16 mouse cellular contexts compared by ENCODE assay signal in the genomic region with DNA sequence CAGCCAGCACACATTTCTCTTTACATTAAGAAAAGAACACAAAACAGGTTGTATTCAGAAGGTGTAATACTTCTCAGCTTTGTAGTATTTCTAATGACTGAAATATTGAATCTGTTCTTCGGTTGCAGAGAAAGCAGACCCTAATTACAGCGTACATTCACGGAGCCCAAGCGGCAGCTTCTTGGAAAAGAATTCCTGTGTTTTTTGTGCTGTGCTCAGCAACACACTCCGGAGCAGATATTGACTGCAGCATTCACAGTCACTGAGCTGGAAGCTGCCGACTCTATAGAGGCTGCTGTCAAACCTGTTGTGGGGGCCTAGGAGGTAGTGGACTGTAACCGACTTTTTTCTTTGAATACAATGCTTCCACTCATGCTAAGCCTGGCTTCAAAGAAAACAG.
DNase-seq lines count a peak whose midpoint lies in the region; ATAC-seq lines count a peak whose summit lies in the region.
"Had no signal": no experiment of that assay in that cellular context is flagged by ENCODE, and none has a peak within 500 bp of the region (broad histone marks: within the 10 kb centered on the region; RNA-seq: fewer than 3 reads in every experiment).

No protein-coding gene starts in this region.

- H3K4me3 ChIP-seq in forebrain, embryonic 10.5 days, result peak overlapping the region; percentile 37; the same call in 1 of the 2 replicates
- H3K4me3 ChIP-seq in hindbrain, embryonic 13.5 days, result no peak overlapping the region
- H3K4me3 ChIP-seq in midbrain, embryonic 16.5 days (ENCODE audit: low read depth, low read length), result no peak overlapping the region; the same call in 1 of the 2 replicates
- no peak overlapping the region for H3K4me3 ChIP-seq in heart, embryonic 12.5 days
- H3K4me3 ChIP-seq: layer of hippocampus, adult 2 months had no signal

- H3K4me2 ChIP-seq in hindbrain, embryonic 13.5 days, result peak overlapping the region; percentile 37
- peak overlapping the region; percentile 42 for H3K4me2 ChIP-seq in midbrain, embryonic 16.5 days (ENCODE audit: low read length)
- H3K4me2 ChIP-seq in heart, embryonic 12.5 days, result no peak overlapping the region

- ATAC-seq in hindbrain, embryonic 13.5 days (ENCODE audit: low FRiP score), result peak; percentile 59
- ATAC-seq in midbrain, embryonic 16.5 days, result peak; percentile 50; the same call in 1 of the 2 replicates
- no peak for ATAC-seq in megakaryocyte-erythroid progenitor cell, adult 5-6 weeks (replicated peaks; ENCODE audit: low FRiP score, low TSS enrichment, poor library complexity, severe bottlenecking)
- no peak for ATAC-seq in heart, embryonic 12.5 days (ENCODE audit: insufficient number of reproducible peaks, low FRiP score)

- 15% methylated on average over 7 of the region's 7 CpGs for WGBS in forebrain, embryonic 10.5 days
- WGBS in hindbrain, embryonic 13.5 days, result 11% methylated on average over 7 of the region's 7 CpGs
- WGBS in midbrain, embryonic 16.5 days, result 7% methylated on average over 7 of the region's 7 CpGs
- WGBS in heart, embryonic 12.5 days, result 77% methylated on average over 7 of the region's 7 CpGs

- H3K27ac ChIP-seq in forebrain, embryonic 10.5 days, result peak overlapping the region; percentile 82
- no peak overlapping the region for H3K27ac ChIP-seq in hindbrain, embryonic 13.5 days
- H3K27ac ChIP-seq in midbrain, embryonic 16.5 days (ENCODE audit: low read length), result no peak overlapping the region
- no peak overlapping the region for H3K27ac ChIP-seq in heart, embryonic 12.5 days (ENCODE audit: poor library complexity, severe bottlenecking)
- H3K27ac ChIP-seq: layer of hippocampus, adult 2 months; liver, embryonic 14.5 days had no signal

- peaks cover 7% of the 10 kb centered on the region; the same call in 1 of the 2 replicates for H3K36me3 ChIP-seq in forebrain, embryonic 10.5 days (replicated peaks)
- no peaks in the 10 kb centered on the region for H3K36me3 ChIP-seq in hindbrain, embryonic 13.5 days
- H3K36me3 ChIP-seq in midbrain, embryonic 16.5 days (ENCODE audit: control insufficient read depth, insufficient read depth, low read length), result no peaks in the 10 kb centered on the region
- H3K36me3 ChIP-seq in heart, embryonic 12.5 days, result no peaks in the 10 kb centered on the region

- H3K9ac ChIP-seq in hindbrain, embryonic 13.5 days, result no peak overlapping the region
- H3K9ac ChIP-seq in midbrain, embryonic 16.5 days (ENCODE audit: low read depth, low read length), result no peak overlapping the region
- H3K9ac ChIP-seq in heart, embryonic 12.5 days, result no peak overlapping the region
- H3K9ac ChIP-seq: liver, embryonic 14.5 days had no signal

- H3K4me1 ChIP-seq in forebrain, embryonic 10.5 days, result peaks cover 98% of the 10 kb centered on the region
- peaks cover 49% of the 10 kb centered on the region for H3K4me1 ChIP-seq in hindbrain, embryonic 13.5 days (replicated peaks)
- H3K4me1 ChIP-seq in midbrain, embryonic 16.5 days (ENCODE audit: control insufficient read depth, insufficient read depth, low read length), result peaks cover 13% of the 10 kb centered on the region
- H3K4me1 ChIP-seq in heart, embryonic 12.5 days (replicated peaks), result peaks cover 7% of the 10 kb centered on the region; the same call in 1 of the 2 replicates

- H3K27me3 ChIP-seq in forebrain, embryonic 10.5 days (ENCODE audit: poor library complexity, severe bottlenecking), result no peaks in the 10 kb centered on the region
- no peaks in the 10 kb centered on the region for H3K27me3 ChIP-seq in hindbrain, embryonic 13.5 days
- H3K27me3 ChIP-seq in midbrain, embryonic 16.5 days (ENCODE audit: control insufficient read depth, insufficient read depth, low read depth, low read length), result no peaks in the 10 kb centered on the region
- H3K27me3 ChIP-seq in heart, embryonic 12.5 days (replicated peaks), result peaks cover 14% of the 10 kb centered on the region; the same call in 1 of the 2 replicates

- DNase-seq in embryo, embryonic 10 days (ENCODE audit: low spot score), result peak; percentile 47
- DNase-seq in embryo, embryonic 10.5 days (ENCODE audit: low spot score), result no peak
- DNase-seq in forebrain, embryonic 10.5 days (ENCODE audit: extremely low spot score, low spot score), result no peak
- no peak for DNase-seq in kidney, postnatal 36 days
- DNase-seq: adrenal gland, adult 2 months; gastrocnemius, postnatal 36 days; heart, postnatal 10 days; kidney, adult 11 months; lung, postnatal 14 days; thymus, adult 2 months had no signal

- no peaks in the 10 kb centered on the region for H3K9me3 ChIP-seq in forebrain, embryonic 10.5 days
- no peaks in the 10 kb centered on the region for H3K9me3 ChIP-seq in hindbrain, embryonic 13.5 days
- H3K9me3 ChIP-seq in midbrain, embryonic 16.5 days (replicated peaks; ENCODE audit: control insufficient read depth, low read length, poor library complexity, severe bottlenecking), result no peaks in the 10 kb centered on the region
- H3K9me3 ChIP-seq in heart, embryonic 12.5 days (replicated peaks), result no peaks in the 10 kb centered on the region

Comparison
In these comparisons a context has a peak if more than half of its experiments do, and no peak if none do; other contexts are left out.
1. ATAC-seq: peak in hindbrain, embryonic 13.5 days (single experiment) and midbrain, embryonic 16.5 days (single experiment); none in megakaryocyte-erythroid progenitor cell, adult 5-6 weeks (single experiment) and heart, embryonic 12.5 days (single experiment).